Mouse (Mus musculus) erythroblast, embryonic 14.5 days (primary cell): ENCODE measurements around the gene Gucd1.

ENCODE experiments used
- GATA1 ChIP-seq: IDR thresholded peaks from 2 replicates; pipeline ENCODE4 v1.6.1; 2012; ENCODE audit warnings: low read length, inconsistent platforms, mixed read lengths
- TAL1 ChIP-seq: IDR thresholded peaks from 3 replicates; pipeline ENCODE4 v1.6.1; 2012; ENCODE audit warnings: low read length, inconsistent platforms, mixed read lengths

DNA sequence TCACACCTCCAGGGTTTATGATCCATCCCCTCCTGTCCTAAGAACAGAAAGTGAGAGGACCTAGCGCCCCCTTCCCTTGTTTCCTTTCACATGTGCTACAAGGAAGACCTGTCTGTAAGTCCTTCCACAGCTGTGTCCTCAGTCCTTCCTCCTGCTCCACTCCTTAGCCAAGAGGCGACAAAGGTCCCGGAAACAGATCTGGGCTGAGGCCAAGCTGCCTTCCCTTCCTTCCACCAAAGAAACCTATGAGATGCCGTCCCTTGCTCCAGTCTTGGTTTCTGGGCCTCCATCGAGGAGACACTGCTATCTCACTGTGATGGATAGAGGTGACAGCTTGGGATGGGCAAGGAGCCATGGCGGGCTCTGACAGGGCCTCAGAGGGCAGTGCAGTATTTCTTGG lies 182.7 kb downstream of the Gucd1 start:
- TF ChIP-seq GATA1 (no peak), TAL1 (no peak)
